Mouse (Mus musculus) lung, postnatal 0 days (tissue): ENCODE measurements around the gene Ddah2.

Experiments used
- CTCF ChIP-seq: IDR thresholded peaks from 2 replicates; pipeline ENCODE4 v1.5.1; 2016; ENCODE audit warnings: antibody characterized with exemption, mild to moderate bottlenecking
- EP300 ChIP-seq: IDR thresholded peaks from 2 replicates; pipeline ENCODE4 v1.6.1; 2016; ENCODE audit warnings: antibody characterized with exemption, mild to moderate bottlenecking, control low read depth

- TF ChIP-seq CTCF, result no peak
- TF ChIP-seq EP300, result no peak
These were observed 37.8 kb downstream of the Ddah2 start for GRCm38 (mm10) chr17:35096597-35096996.
